Mouse (Mus musculus) cerebellum, adult 2 months (tissue): ENCODE data around the gene Capn1.

Experiments
- CTCF ChIP-seq: fragments of 200-500 bp; IDR thresholded peaks from 2 replicates; pipeline ENCODE4 v1.5.1; 2011; ENCODE audit warnings: low read depth, mild to moderate bottlenecking, control low read depth, low read length, moderate library complexity, borderline replicate concordance; ENCODE audit not compliant: insufficient read depth
- POLR2A ChIP-seq: fragments of 200-500 bp; IDR thresholded peaks from 2 replicates; pipeline ENCODE4 v1.6.1; 2011; ENCODE audit warnings: low read length, control low read depth, borderline replicate concordance; ENCODE audit not compliant: insufficient read depth

DNA sequence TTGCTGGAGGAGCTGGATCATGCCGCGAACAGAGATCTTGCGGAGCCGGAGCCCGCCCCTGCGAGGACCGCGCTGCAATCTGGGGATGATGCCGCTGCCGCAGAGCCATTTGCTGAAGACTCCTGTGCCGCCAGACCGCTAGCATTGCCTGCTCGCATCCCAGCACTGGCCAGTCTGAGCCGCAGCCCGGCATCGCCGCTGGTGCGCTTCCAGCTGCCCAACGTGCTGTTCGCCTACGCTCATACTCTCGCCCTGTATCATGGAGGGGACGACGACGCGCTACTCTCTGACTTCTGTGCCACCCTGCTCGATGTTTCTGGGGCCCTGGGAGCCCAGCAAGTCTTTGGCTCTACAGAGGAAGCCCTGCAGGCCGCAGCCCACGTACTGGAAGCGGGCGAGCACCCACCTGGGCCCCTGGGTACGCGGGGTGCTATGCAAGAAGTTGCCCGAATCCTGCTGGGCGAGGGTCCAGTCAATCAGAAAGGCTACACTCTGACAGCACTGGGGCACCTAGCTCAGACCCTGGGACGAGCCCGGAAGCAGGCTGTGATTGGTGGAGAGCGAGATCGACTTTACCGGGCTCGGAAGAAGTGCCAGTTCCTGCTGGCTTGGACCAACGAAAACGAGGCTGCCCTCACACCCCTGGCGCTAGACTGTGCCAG lies 46.1 kb upstream of the Capn1 start:
- TF ChIP-seq CTCF (no peak), POLR2A (no peak)
